Mouse (Mus musculus): Measurements from ENCODE around the gene Zfp810. TPM values are rescaled to one million over a fixed set of nuclear protein-coding genes. Genes with fewer than 3 reads are reported as not detected.

Zfp810 gene
- total and polyA plus RNA-seq, 3 experiments = 4.3 to 6.7 (median 4.3) TPM

- H3K9ac ChIP-seq (ENCODE audit: low read depth, low read length) = no peak overlapping the region
- no peaks in the 10 kb centered on the region for H3K36me3 ChIP-seq (ENCODE audit: control insufficient read depth, insufficient read depth, low read length)
- no peak for DNase-seq
- TF ChIP-seq CTCF (IDR thresholded peaks at IDR 0.05) (no peak), POLR2A (IDR thresholded peaks at IDR 0.05; ENCODE audit: insufficient read depth, low read depth, low read length) (no peak), EP300 (IDR thresholded peaks at IDR 0.05; ENCODE audit: insufficient read depth, low read depth, low read length) (no peak)
- WGBS = 85% methylated on average over 8 of the region's 8 CpGs
- no peaks in the 10 kb centered on the region for H3K79me2 ChIP-seq (replicated peaks; ENCODE audit: control insufficient read depth, insufficient read depth, low read length)
- no peak overlapping the region for H3K27ac ChIP-seq
- H3K4me1 ChIP-seq (ENCODE audit: control insufficient read depth, insufficient read depth, low read length) = no peaks in the 10 kb centered on the region
- no peaks in the 10 kb centered on the region for H3K27me3 ChIP-seq (ENCODE audit: control insufficient read depth, insufficient read depth, low read length)
- no peak overlapping the region; the same call in 1 of the 2 replicates for H3K4me3 ChIP-seq
- intact Hi-C loops (cut with DNase I) = no loop called here
These were observed 48.7 kb downstream of the Zfp810 start for GRCm38 (mm10) chr9:22258784-22259183.

GRCm38 (mm10) chr9:22256579-22256978, 50.9 kb downstream of the Zfp810 start:
- TF ChIP-seq CTCF (IDR thresholded peaks at IDR 0.05) (no peak), POLR2A (IDR thresholded peaks at IDR 0.05; ENCODE audit: insufficient read depth, low read depth, low read length) (no peak), EP300 (IDR thresholded peaks at IDR 0.05; ENCODE audit: insufficient read depth, low read depth, low read length) (no peak)
- WGBS = 87% methylated on average over 4 of the region's 4 CpGs
- intact Hi-C loops (cut with DNase I) = no loop called here

GRCm38 (mm10) chr9:22244242-22244641, 63.2 kb downstream of the Zfp810 start:
- no peak overlapping the region for H3K9ac ChIP-seq (ENCODE audit: low read depth, low read length)
- H3K27ac ChIP-seq = no peak overlapping the region
- peaks cover 2% of the 10 kb centered on the region for H3K36me3 ChIP-seq (ENCODE audit: control insufficient read depth, insufficient read depth, low read length)
- WGBS = 94% methylated on average over 2 of the region's 2 CpGs
- H3K4me1 ChIP-seq (ENCODE audit: control insufficient read depth, insufficient read depth, low read length) = no peaks in the 10 kb centered on the region
- no peak for TF ChIP-seq EP300 (IDR thresholded peaks at IDR 0.05; ENCODE audit: insufficient read depth, low read depth, low read length)
- no peak for TF ChIP-seq CTCF (IDR thresholded peaks at IDR 0.05)
- intact Hi-C loops (cut with DNase I) = no loop called here
- no peak for DNase-seq
- no peaks in the 10 kb centered on the region for H3K27me3 ChIP-seq (ENCODE audit: control insufficient read depth, insufficient read depth, low read length)
- H3K4me3 ChIP-seq = no peak overlapping the region
- H3K79me2 ChIP-seq (replicated peaks; ENCODE audit: control insufficient read depth, insufficient read depth, low read length) = no peaks in the 10 kb centered on the region

More at GRCm38 (mm10) chr9:22256579-22256978, 50.9 kb downstream of the Zfp810 start:
- DNase-seq = no peak
- H3K36me3 ChIP-seq (ENCODE audit: control insufficient read depth, insufficient read depth, low read length) = no peaks in the 10 kb centered on the region
- no peak overlapping the region for H3K4me3 ChIP-seq
- no peaks in the 10 kb centered on the region for H3K4me1 ChIP-seq (ENCODE audit: control insufficient read depth, insufficient read depth, low read length)
- H3K27ac ChIP-seq = no peak overlapping the region
- H3K27me3 ChIP-seq (ENCODE audit: control insufficient read depth, insufficient read depth, low read length) = no peaks in the 10 kb centered on the region
- no peaks in the 10 kb centered on the region for H3K79me2 ChIP-seq (replicated peaks; ENCODE audit: control insufficient read depth, insufficient read depth, low read length)
- H3K9ac ChIP-seq (ENCODE audit: low read depth, low read length) = no peak overlapping the region

- 97% methylated on average over 4 of the region's 4 CpGs for WGBS
- intact Hi-C loops (cut with DNase I) = no loop called here
- H3K79me2 ChIP-seq (replicated peaks; ENCODE audit: control insufficient read depth, insufficient read depth, low read length) = no peaks in the 10 kb centered on the region; the same call in 1 of the 2 replicates
- H3K4me3 ChIP-seq = no peak overlapping the region
- no peak for DNase-seq
- no peaks in the 10 kb centered on the region for H3K4me1 ChIP-seq (ENCODE audit: control insufficient read depth, insufficient read depth, low read length)
- no peak overlapping the region for H3K27ac ChIP-seq
- H3K36me3 ChIP-seq (ENCODE audit: control insufficient read depth, insufficient read depth, low read length) = peaks cover 11% of the 10 kb centered on the region
- no peak overlapping the region for H3K9ac ChIP-seq (ENCODE audit: low read depth, low read length)
- TF ChIP-seq EP300 (IDR thresholded peaks at IDR 0.05; ENCODE audit: insufficient read depth, low read depth, low read length) = no peak
- TF ChIP-seq CTCF (IDR thresholded peaks at IDR 0.05) = no peak
- H3K27me3 ChIP-seq (ENCODE audit: control insufficient read depth, insufficient read depth, low read length) = no peaks in the 10 kb centered on the region
These were observed 67.4 kb downstream of the Zfp810 start for GRCm38 (mm10) chr9:22240001-22240400.

GRCm38 (mm10) chr9:22230556-22230955, 76.9 kb downstream of the Zfp810 start:
- DNase-seq = no peak
- peaks cover 3% of the 10 kb centered on the region; the same call in 1 of the 2 replicates for H3K36me3 ChIP-seq (ENCODE audit: control insufficient read depth, insufficient read depth, low read length)
- H3K79me2 ChIP-seq (replicated peaks; ENCODE audit: control insufficient read depth, insufficient read depth, low read length) = peaks cover 5% of the 10 kb centered on the region
- peaks cover 2% of the 10 kb centered on the region for H3K4me1 ChIP-seq (ENCODE audit: control insufficient read depth, insufficient read depth, low read length)
- H3K27me3 ChIP-seq (ENCODE audit: control insufficient read depth, insufficient read depth, low read length) = no peaks in the 10 kb centered on the region
- TF ChIP-seq CTCF (IDR thresholded peaks at IDR 0.05) = peak; percentile 62
- no peak for TF ChIP-seq EP300 (IDR thresholded peaks at IDR 0.05; ENCODE audit: insufficient read depth, low read depth, low read length)
- intact Hi-C loops (cut with DNase I) = no loop called here
- no peak overlapping the region for H3K4me3 ChIP-seq
- H3K9ac ChIP-seq (ENCODE audit: low read depth, low read length) = no peak overlapping the region
- H3K27ac ChIP-seq = no peak overlapping the region

GRCm38 (mm10) chr9:22230061-22230460, 77.4 kb downstream of the Zfp810 start:
- TF ChIP-seq EP300 (IDR thresholded peaks at IDR 0.05; ENCODE audit: insufficient read depth, low read depth, low read length) (no peak), CTCF (IDR thresholded peaks at IDR 0.05) (no peak), POLR2A (IDR thresholded peaks at IDR 0.05; ENCODE audit: insufficient read depth, low read depth, low read length) (no peak)
- peaks cover 2% of the 10 kb centered on the region for H3K4me1 ChIP-seq (ENCODE audit: control insufficient read depth, insufficient read depth, low read length)
- WGBS = 72% methylated on average over 3 of the region's 3 CpGs
- H3K9ac ChIP-seq (ENCODE audit: low read depth, low read length) = no peak overlapping the region
- H3K79me2 ChIP-seq (replicated peaks; ENCODE audit: control insufficient read depth, insufficient read depth, low read length) = peaks cover 5% of the 10 kb centered on the region
- no peaks in the 10 kb centered on the region for H3K27me3 ChIP-seq (ENCODE audit: control insufficient read depth, insufficient read depth, low read length)
- H3K36me3 ChIP-seq (ENCODE audit: control insufficient read depth, insufficient read depth, low read length) = peaks cover 3% of the 10 kb centered on the region; the same call in 1 of the 2 replicates
- H3K4me3 ChIP-seq = no peak overlapping the region
- intact Hi-C loops (cut with DNase I) = no loop called here
- no peak overlapping the region for H3K27ac ChIP-seq
- no peak for DNase-seq

Data from heart, adult 2 months (tissue).